Mouse (Mus musculus): ENCODE measurements at regions not wholly inside any gene's neighbourhood (a gene's known extent, or its start where the extent isn't known, plus 50 kb on each side); places are given as distances from the start of the nearest gene placed in this dataset.
A peak's percentile ranks its signal among the peaks of the same experiment; 100 is the strongest.

- Histone ChIP-seq H3K9ac (no peak overlapping the region), H3K4me3 (replicated peaks) (no peak overlapping the region), H3K4me1 (replicated peaks) (no peaks in the 10 kb centered on the region; the same call in 1 of the 2 replicates), H3K27ac (no peak overlapping the region), H3K4me2 (no peak overlapping the region), H3K27me3 (no peaks in the 10 kb centered on the region), H3K9me3 (replicated peaks) (no peaks in the 10 kb centered on the region), H3K36me3 (no peaks in the 10 kb centered on the region)
- DNase-seq: no peak
- no peak for ATAC-seq (ENCODE audit: low read depth)
- 68% methylated on average over 1 of the region's 1 CpGs for WGBS (ENCODE audit: insufficient replicate concordance)
These were observed 250.6 kb downstream of the Dmrt2 start for GRCm38 (mm10) chr19:25922806-25923205.

GRCm38 (mm10) chr19:25923727-25924384 lies 251.6 kb downstream of the Dmrt2 start:
- H3K4me2 ChIP-seq: no peak overlapping the region
- ATAC-seq (ENCODE audit: low read depth) (no peak), DNase-seq (no peak)
- H3K4me3 ChIP-seq (replicated peaks): no peak overlapping the region
- H3K9me3 ChIP-seq (replicated peaks): no peaks in the 10 kb centered on the region
- H3K27ac ChIP-seq: no peak overlapping the region
- no peak overlapping the region for H3K9ac ChIP-seq
- H3K4me1 ChIP-seq (replicated peaks): no peaks in the 10 kb centered on the region; the same call in 1 of the 2 replicates
- H3K36me3 ChIP-seq: no peaks in the 10 kb centered on the region
- no peaks in the 10 kb centered on the region for H3K27me3 ChIP-seq
- WGBS (ENCODE audit: insufficient replicate concordance): 63% methylated on average over 10 of the region's 10 CpGs

GRCm38 (mm10) chr19:25924385-25924769 lies 252.2 kb downstream of the Dmrt2 start:
- no peak overlapping the region for H3K4me2 ChIP-seq
- no peaks in the 10 kb centered on the region for H3K9me3 ChIP-seq (replicated peaks)
- H3K36me3 ChIP-seq: no peaks in the 10 kb centered on the region
- H3K27me3 ChIP-seq: no peaks in the 10 kb centered on the region
- H3K9ac ChIP-seq: no peak overlapping the region
- ATAC-seq (ENCODE audit: low read depth): no peak
- WGBS (ENCODE audit: insufficient replicate concordance): 55% methylated on average over 5 of the region's 5 CpGs
- DNase-seq: no peak
- H3K27ac ChIP-seq: no peak overlapping the region
- H3K4me1 ChIP-seq (replicated peaks): no peaks in the 10 kb centered on the region; the same call in 1 of the 2 replicates
- H3K4me3 ChIP-seq (replicated peaks): no peak overlapping the region

GRCm38 (mm10) chr19:25927220-25927619 lies 255.0 kb downstream of the Dmrt2 start:
- DNase-seq (no peak), ATAC-seq (ENCODE audit: low read depth) (no peak)
- Histone ChIP-seq H3K4me3 (replicated peaks) (no peak overlapping the region), H3K4me1 (replicated peaks) (no peaks in the 10 kb centered on the region; the same call in 1 of the 2 replicates), H3K9me3 (replicated peaks) (no peaks in the 10 kb centered on the region), H3K9ac (no peak overlapping the region), H3K4me2 (no peak overlapping the region), H3K27ac (no peak overlapping the region), H3K36me3 (no peaks in the 10 kb centered on the region), H3K27me3 (no peaks in the 10 kb centered on the region)
- 62% methylated on average over 9 of the region's 9 CpGs for WGBS (ENCODE audit: insufficient replicate concordance)

GRCm38 (mm10) chr19:25937343-25937742 lies 265.1 kb downstream of the Dmrt2 start:
- H3K27me3 ChIP-seq: no peaks in the 10 kb centered on the region
- H3K4me1 ChIP-seq (replicated peaks): no peaks in the 10 kb centered on the region
- no peak overlapping the region for H3K4me2 ChIP-seq
- no peak overlapping the region for H3K27ac ChIP-seq
- no peaks in the 10 kb centered on the region for H3K9me3 ChIP-seq (replicated peaks)
- ATAC-seq (ENCODE audit: low read depth) (peak; percentile 68), DNase-seq (no peak)
- H3K4me3 ChIP-seq (replicated peaks): no peak overlapping the region
- H3K9ac ChIP-seq: no peak overlapping the region
- WGBS (ENCODE audit: insufficient replicate concordance): 38% methylated on average over 9 of the region's 9 CpGs
- H3K36me3 ChIP-seq: no peaks in the 10 kb centered on the region

GRCm38 (mm10) chr19:25971210-25971609 lies 299.0 kb downstream of the Dmrt2 start:
- WGBS (ENCODE audit: insufficient replicate concordance): 49% methylated on average over 5 of the region's 5 CpGs
- no peaks in the 10 kb centered on the region for H3K27me3 ChIP-seq
- no peak overlapping the region for H3K4me2 ChIP-seq
- ATAC-seq (ENCODE audit: low read depth) (no peak), DNase-seq (no peak)
- no peaks in the 10 kb centered on the region for H3K36me3 ChIP-seq
- no peak overlapping the region for H3K4me3 ChIP-seq (replicated peaks)
- H3K4me1 ChIP-seq (replicated peaks): no peaks in the 10 kb centered on the region
- no peak overlapping the region for H3K9ac ChIP-seq
- no peaks in the 10 kb centered on the region for H3K9me3 ChIP-seq (replicated peaks)
- H3K27ac ChIP-seq: no peak overlapping the region

- Histone ChIP-seq H3K27ac (no peak overlapping the region), H3K4me2 (no peak overlapping the region), H3K4me1 (replicated peaks) (no peaks in the 10 kb centered on the region), H3K9me3 (replicated peaks) (0 out of 2 replicates have a peak, but pooled peaks cover 2% of the 10 kb centered on the region), H3K9ac (no peak overlapping the region), H3K27me3 (no peaks in the 10 kb centered on the region), H3K4me3 (replicated peaks) (no peak overlapping the region), H3K36me3 (no peaks in the 10 kb centered on the region)
- DNase-seq (no peak), ATAC-seq (ENCODE audit: low read depth) (no peak)
These were observed 303.0 kb downstream of the Dmrt2 start for GRCm38 (mm10) chr19:25975202-25975601.

- no peak overlapping the region for H3K9ac ChIP-seq
- H3K27ac ChIP-seq: no peak overlapping the region
- H3K9me3 ChIP-seq (replicated peaks): 0 out of 2 replicates have a peak, but pooled peaks cover 2% of the 10 kb centered on the region
- H3K4me2 ChIP-seq: no peak overlapping the region
- H3K27me3 ChIP-seq: no peaks in the 10 kb centered on the region
- no peaks in the 10 kb centered on the region for H3K36me3 ChIP-seq
- ATAC-seq (ENCODE audit: low read depth) (no peak), DNase-seq (no peak)
- 59% methylated on average over 4 of the region's 4 CpGs for WGBS (ENCODE audit: insufficient replicate concordance)
- no peaks in the 10 kb centered on the region for H3K4me1 ChIP-seq (replicated peaks)
- H3K4me3 ChIP-seq (replicated peaks): no peak overlapping the region
These were observed 308.1 kb downstream of the Dmrt2 start for GRCm38 (mm10) chr19:25980308-25980707.

- no peak overlapping the region for H3K27ac ChIP-seq
- 57% methylated on average over 8 of the region's 8 CpGs for WGBS (ENCODE audit: insufficient replicate concordance)
- no peaks in the 10 kb centered on the region for H3K9me3 ChIP-seq (replicated peaks)
- no peaks in the 10 kb centered on the region for H3K4me1 ChIP-seq (replicated peaks)
- DNase-seq (no peak), ATAC-seq (ENCODE audit: low read depth) (no peak)
- H3K27me3 ChIP-seq: no peaks in the 10 kb centered on the region
- H3K36me3 ChIP-seq: no peaks in the 10 kb centered on the region
- H3K4me3 ChIP-seq (replicated peaks): no peak overlapping the region
- H3K4me2 ChIP-seq: no peak overlapping the region
- no peak overlapping the region for H3K9ac ChIP-seq
These were observed 342.5 kb downstream of the Dmrt2 start for GRCm38 (mm10) chr19:26014620-26015180.

GRCm38 (mm10) chr19:26021141-26021540 lies 348.9 kb downstream of the Dmrt2 start:
- DNase-seq: no peak

GRCm38 (mm10) chr19:26026103-26026502 lies 353.9 kb downstream of the Dmrt2 start:
- ATAC-seq (ENCODE audit: low read depth): no peak
- Histone ChIP-seq H3K36me3 (no peaks in the 10 kb centered on the region), H3K4me2 (no peak overlapping the region), H3K9me3 (replicated peaks) (no peaks in the 10 kb centered on the region), H3K27me3 (no peaks in the 10 kb centered on the region), H3K9ac (no peak overlapping the region), H3K27ac (no peak overlapping the region), H3K4me3 (replicated peaks) (no peak overlapping the region), H3K4me1 (replicated peaks) (no peaks in the 10 kb centered on the region)
- no peak for DNase-seq
- 58% methylated on average over 3 of the region's 3 CpGs for WGBS (ENCODE audit: insufficient replicate concordance)

More at GRCm38 (mm10) chr19:26021141-26021540, 348.9 kb downstream of the Dmrt2 start:
- Histone ChIP-seq H3K36me3 (no peaks in the 10 kb centered on the region), H3K9ac (no peak overlapping the region), H3K4me1 (replicated peaks) (no peaks in the 10 kb centered on the region), H3K9me3 (replicated peaks) (no peaks in the 10 kb centered on the region), H3K27ac (no peak overlapping the region), H3K27me3 (no peaks in the 10 kb centered on the region), H3K4me3 (replicated peaks) (no peak overlapping the region), H3K4me2 (no peak overlapping the region)
- ATAC-seq (ENCODE audit: low read depth): no peak
- WGBS (ENCODE audit: insufficient replicate concordance): 57% methylated on average over 7 of the region's 7 CpGs

- no peaks in the 10 kb centered on the region for H3K9me3 ChIP-seq (replicated peaks)
- H3K4me2 ChIP-seq: no peak overlapping the region
- DNase-seq: peak; percentile 0
- no peaks in the 10 kb centered on the region for H3K36me3 ChIP-seq
- WGBS (ENCODE audit: insufficient replicate concordance): 13% methylated on average over 7 of the region's 7 CpGs
- H3K9ac ChIP-seq: no peak overlapping the region
- H3K27me3 ChIP-seq: no peaks in the 10 kb centered on the region
- no peak overlapping the region for H3K4me3 ChIP-seq (replicated peaks)
- no peaks in the 10 kb centered on the region for H3K4me1 ChIP-seq (replicated peaks)
- no peak overlapping the region for H3K27ac ChIP-seq
- ATAC-seq (ENCODE audit: low read depth): no peak
These were observed 365.1 kb downstream of the Dmrt2 start for GRCm38 (mm10) chr19:26037270-26037669.

Measured in liver, embryonic 13.5 days (tissue).